Mouse (Mus musculus): ENCODE measurements around the gene Arhgap10. TPM values are rescaled to one million over a fixed set of nuclear protein-coding genes. Genes with fewer than 3 reads are reported as not detected.
"Not testable (repeated sequence)": the region's sequence is repeated elsewhere in the genome, so short reads cannot be mapped to it uniquely, and the experiment has no call there.

The Arhgap10 gene
- total RNA-seq, 2 experiments from 2014 or later, result 8.0 to 8.8 TPM

GRCm38 (mm10) chr8:77355344-77355743, 162.4 kb downstream of the Arhgap10 start:
- DNase-seq (ENCODE audit: low spot score in 2 of 2), result no peak

- DNase-seq (ENCODE audit: low spot score in 2 of 2), result no peak
These were observed 163.6 kb downstream of the Arhgap10 start for GRCm38 (mm10) chr8:77354189-77354588.

- no peak for DNase-seq (ENCODE audit: low spot score in 2 of 2)
These were observed 166.4 kb downstream of the Arhgap10 start for GRCm38 (mm10) chr8:77351177-77351860.

GRCm38 (mm10) chr8:77350121-77350777, 167.5 kb downstream of the Arhgap10 start:
- DNase-seq (ENCODE audit: low spot score in 2 of 2), result no peak

GRCm38 (mm10) chr8:77343916-77344315, 173.8 kb downstream of the Arhgap10 start:
- DNase-seq (ENCODE audit: low spot score in 2 of 2), result no peak

GRCm38 (mm10) chr8:77343335-77343734, 174.4 kb downstream of the Arhgap10 start:
- DNase-seq (ENCODE audit: low spot score in 2 of 2), result no peak

GRCm38 (mm10) chr8:77342144-77342543, 175.6 kb downstream of the Arhgap10 start:
- peak in 1 of 2 experiments; percentile 25 for DNase-seq (ENCODE audit: low spot score in 2 of 2)

GRCm38 (mm10) chr8:77341329-77341728, 176.4 kb downstream of the Arhgap10 start:
- DNase-seq (ENCODE audit: low spot score in 2 of 2), result no peak

GRCm38 (mm10) chr8:77340046-77340747, 177.6 kb downstream of the Arhgap10 start:
- no peak for DNase-seq (ENCODE audit: low spot score in 2 of 2)

- no peak for DNase-seq (ENCODE audit: low spot score in 2 of 2)
These were observed 180.5 kb downstream of the Arhgap10 start for GRCm38 (mm10) chr8:77337272-77337671.

GRCm38 (mm10) chr8:77331180-77331579, 186.6 kb downstream of the Arhgap10 start:
- DNase-seq (ENCODE audit: low spot score in 2 of 2), result no peak

GRCm38 (mm10) chr8:77330304-77330703, 187.4 kb downstream of the Arhgap10 start:
- no peak for DNase-seq (ENCODE audit: low spot score in 2 of 2)

GRCm38 (mm10) chr8:77329783-77330182, 188.0 kb downstream of the Arhgap10 start:
- DNase-seq (ENCODE audit: low spot score in 2 of 2), result no peak

- DNase-seq (ENCODE audit: low spot score in 2 of 2), result no peak
These were observed 189.3 kb downstream of the Arhgap10 start for GRCm38 (mm10) chr8:77328473-77328872.

- no peak for DNase-seq (ENCODE audit: low spot score in 2 of 2)
These were observed 190.4 kb downstream of the Arhgap10 start for GRCm38 (mm10) chr8:77327326-77327725.

- not testable (repeated sequence) for DNase-seq (ENCODE audit: low spot score in 2 of 2)
These were observed 195.0 kb downstream of the Arhgap10 start for GRCm38 (mm10) chr8:77322727-77323126.

GRCm38 (mm10) chr8:77321901-77322300, 195.9 kb downstream of the Arhgap10 start:
- no peak for DNase-seq (ENCODE audit: low spot score in 2 of 2)

GRCm38 (mm10) chr8:77318590-77318989, 199.2 kb downstream of the Arhgap10 start:
- no peak for DNase-seq (ENCODE audit: low spot score in 2 of 2)

- DNase-seq (ENCODE audit: low spot score in 2 of 2), result no peak
These were observed 200.0 kb downstream of the Arhgap10 start for GRCm38 (mm10) chr8:77317771-77318170.

- DNase-seq (ENCODE audit: low spot score in 2 of 2), result no peak
These were observed 204.8 kb downstream of the Arhgap10 start for GRCm38 (mm10) chr8:77313003-77313402.

GRCm38 (mm10) chr8:77311762-77312161, 206.0 kb downstream of the Arhgap10 start:
- no peak for DNase-seq (ENCODE audit: low spot score in 2 of 2)

- DNase-seq (ENCODE audit: low spot score in 2 of 2), result no peak
These were observed 207.2 kb downstream of the Arhgap10 start for GRCm38 (mm10) chr8:77310541-77310940.
